Mouse (Mus musculus): ENCODE data around the gene Ndufs6. TPM values are rescaled to one million over a fixed set of nuclear protein-coding genes. Genes with fewer than 3 reads are reported as not detected.

Gene Ndufs6
- polyA plus RNA-seq, 1 experiment = 127 TPM

- TF ChIP-seq GATA1 (IDR thresholded peaks at IDR 0.05; ENCODE audit: low read length) = no peak
Observed at GRCm38 (mm10) chr13:73277361-73277760, 51.0 kb downstream of the Ndufs6 start.

GRCm38 (mm10) chr13:73273536-73273935, 54.8 kb downstream of the Ndufs6 start:
- no peak for TF ChIP-seq GATA1 (IDR thresholded peaks at IDR 0.05; ENCODE audit: low read length)

DNA sequence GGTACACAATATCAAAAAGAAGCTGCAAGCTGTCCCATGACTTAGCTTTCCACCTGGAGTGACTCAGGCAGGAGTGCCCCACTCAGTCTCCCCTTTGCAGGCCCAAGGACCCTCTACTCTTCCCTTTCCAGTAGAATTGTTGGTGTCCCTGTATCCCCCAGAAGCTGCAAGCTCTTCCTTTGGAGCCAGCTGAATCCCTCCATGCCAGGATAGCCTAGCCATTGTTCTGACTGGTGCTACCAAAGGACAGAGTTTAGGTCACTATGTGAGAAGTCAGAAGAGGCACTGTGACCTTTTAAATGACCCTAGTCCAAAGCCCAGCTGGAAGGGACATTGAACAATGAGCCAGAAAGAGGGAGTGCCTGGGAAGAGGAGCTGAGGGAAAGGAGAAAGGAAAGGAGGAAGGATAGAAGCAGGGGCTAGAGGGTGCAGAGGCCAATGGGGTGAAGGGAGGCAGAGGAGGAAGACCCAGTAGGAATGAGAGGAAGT, 55.5 kb downstream of the Ndufs6 start:
- no peak for TF ChIP-seq GATA1 (IDR thresholded peaks at IDR 0.05; ENCODE audit: low read length)

DNA sequence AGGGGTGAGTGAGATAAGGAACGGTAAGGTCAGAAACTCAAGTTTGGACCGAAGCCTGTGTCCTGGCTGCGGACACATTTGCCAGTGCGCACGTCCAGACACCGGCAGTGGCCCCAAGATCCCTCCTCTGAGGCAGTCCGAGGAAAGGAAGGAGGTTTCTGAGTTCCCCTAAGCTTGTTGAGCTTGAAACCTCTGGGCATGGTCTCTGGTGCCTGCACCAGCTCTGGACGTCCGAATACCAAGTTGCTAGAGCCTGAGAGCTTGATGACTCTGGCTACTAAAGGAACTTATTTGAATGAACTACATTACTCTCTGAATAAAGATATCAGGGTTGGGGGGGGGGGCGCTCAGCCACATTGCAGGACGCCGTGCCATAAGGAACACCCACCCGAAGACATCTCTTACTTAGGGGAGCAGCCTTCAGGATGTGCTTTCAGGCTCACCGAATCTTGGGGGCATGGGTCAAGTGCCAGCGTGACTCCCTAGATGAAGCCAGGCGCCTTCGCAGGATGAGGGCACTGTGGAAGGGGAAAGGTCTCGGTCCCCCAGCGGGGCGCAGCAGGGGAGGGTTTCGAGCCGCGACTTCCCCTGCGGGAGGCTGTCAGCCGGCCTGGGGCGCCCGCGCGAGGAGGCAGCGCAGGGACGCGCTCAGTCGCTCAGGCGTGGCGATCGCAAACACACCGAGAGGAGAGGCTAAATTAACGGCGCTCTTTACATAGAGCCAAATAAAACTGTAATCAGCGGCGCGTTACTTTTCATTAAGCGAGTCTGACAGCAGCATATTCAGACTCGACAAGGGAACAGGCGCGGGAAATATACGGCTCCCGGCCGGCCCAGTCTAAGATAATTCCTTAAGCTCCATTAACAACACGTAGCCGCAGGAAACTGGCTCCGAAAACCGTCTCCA, 56.8 kb downstream of the Ndufs6 start:
- no peak for TF ChIP-seq GATA1 (IDR thresholded peaks at IDR 0.05; ENCODE audit: low read length)

- TF ChIP-seq GATA1 (IDR thresholded peaks at IDR 0.05; ENCODE audit: low read length) = no peak
Observed at GRCm38 (mm10) chr13:73270451-73271081, 57.8 kb downstream of the Ndufs6 start.

DNA sequence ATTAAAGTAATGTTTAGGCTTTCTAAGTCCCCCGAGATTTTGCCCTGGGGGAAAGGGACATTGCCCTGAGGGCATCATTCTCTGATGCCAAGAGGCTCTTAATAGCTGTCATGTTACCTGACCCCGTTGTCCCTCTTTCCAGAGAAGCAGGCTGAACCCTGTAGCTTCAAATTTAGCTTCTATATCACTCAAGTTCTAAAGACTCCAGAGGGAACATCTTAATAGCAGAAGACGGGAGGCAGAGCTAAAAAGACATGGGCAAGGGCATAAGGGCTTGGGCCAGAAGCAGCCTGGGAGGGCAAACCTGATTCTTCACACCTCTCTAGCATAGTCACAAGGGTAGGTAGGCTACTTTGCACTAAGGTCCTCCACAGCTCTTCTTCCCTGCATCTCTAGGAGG, 58.5 kb downstream of the Ndufs6 start:
- no peak for TF ChIP-seq GATA1 (IDR thresholded peaks at IDR 0.05; ENCODE audit: low read length)

Other genes with a start within 250 kb of the Ndufs6 start
- gene Irx4, start 68.1 kb downstream of the Ndufs6 start, polyA plus RNA-seq (2012) = not detected in 2 replicates
- 34.1 and 41.5 TPM in 2 replicates for gene Mrpl36, start within 50 bp of the Ndufs6 start, polyA plus RNA-seq (2012)
- gene Lpcat1, start 138.7 kb upstream of the Ndufs6 start, polyA plus RNA-seq (2012) = not detected in 2 replicates
- not detected in 2 replicates for gene Slc6a3, start 208.2 kb upstream of the Ndufs6 start, polyA plus RNA-seq (2012)

Measured in G1E-ER4 (cell line).